Mouse (Mus musculus) brain, embryonic 14.5 days (tissue): ENCODE results near the gene Ccl1.

Experiments
- CTCF ChIP-seq: fragments of 200-500 bp; IDR thresholded peaks from 2 replicates; pipeline ENCODE4 v1.5.1; 2012; ENCODE audit warnings: inconsistent platforms, mild to moderate bottlenecking, moderate library complexity, borderline replicate concordance; ENCODE audit not compliant: insufficient read depth, insufficient read length; ENCODE audit errors: extremely low read depth
- POLR2A ChIP-seq: fragments of 200-500 bp; IDR thresholded peaks from 2 replicates; pipeline ENCODE4 v1.6.1; 2012; ENCODE audit warnings: mild to moderate bottlenecking, inconsistent platforms, borderline replicate concordance; ENCODE audit not compliant: poor library complexity, insufficient read depth, insufficient read length, severe bottlenecking; ENCODE audit errors: extremely low read depth

GRCm38 (mm10) chr11:82183281-82183935 lies 122.1 kb downstream of the Ccl1 start:
- TF ChIP-seq POLR2A, result no peak
- no peak for TF ChIP-seq CTCF
